Mouse (Mus musculus) mouse trophoblast stem cell (cell line): ENCODE results near the gene Nt5m.

Experiments used
- in situ Hi-C, 2 experiments: fragments of 300-500 bp; cut with MseI, MboI; formaldehyde crosslinking; loops; 2 replicates in 1 of 2; 3 replicates in 1 of 2; pipeline ENCODE4 v1.15.1; 2025

Gene Nt5m

GRCm38 (mm10) chr11:59902045-59902726, 62.9 kb downstream of the Nt5m start:
- in situ Hi-C loops = no loop called here

DNA sequence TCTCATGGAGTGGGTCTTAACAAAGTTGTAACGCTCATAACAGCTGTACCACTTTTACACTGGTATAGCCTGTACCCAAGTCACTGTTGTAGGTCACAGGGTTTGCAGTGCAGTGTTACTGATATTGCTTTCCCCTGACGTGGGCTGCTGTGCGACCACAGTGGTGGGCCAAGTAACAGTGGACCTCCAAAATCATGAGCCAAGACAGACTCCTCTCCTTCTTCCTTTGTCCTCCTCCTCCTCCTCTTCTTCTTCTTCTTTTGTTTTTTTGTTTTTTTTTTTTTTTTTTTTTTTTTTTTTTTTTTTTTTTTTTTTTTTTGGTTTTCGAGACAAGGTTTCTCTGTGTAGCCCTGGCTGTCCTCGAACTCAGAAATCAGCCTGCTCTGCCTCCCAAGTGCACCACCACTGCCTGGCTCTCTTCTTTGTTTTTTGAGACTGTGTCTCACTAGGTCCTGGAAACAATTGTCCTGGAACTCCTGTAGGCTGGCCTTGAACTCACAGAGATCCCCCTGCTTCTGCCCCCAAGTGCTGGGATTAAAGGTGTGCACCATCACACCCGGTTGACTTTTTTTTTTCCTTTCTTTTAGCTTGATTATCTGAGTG, 67.4 kb downstream of the Nt5m start:
- in situ Hi-C loops = no loop called here

DNA sequence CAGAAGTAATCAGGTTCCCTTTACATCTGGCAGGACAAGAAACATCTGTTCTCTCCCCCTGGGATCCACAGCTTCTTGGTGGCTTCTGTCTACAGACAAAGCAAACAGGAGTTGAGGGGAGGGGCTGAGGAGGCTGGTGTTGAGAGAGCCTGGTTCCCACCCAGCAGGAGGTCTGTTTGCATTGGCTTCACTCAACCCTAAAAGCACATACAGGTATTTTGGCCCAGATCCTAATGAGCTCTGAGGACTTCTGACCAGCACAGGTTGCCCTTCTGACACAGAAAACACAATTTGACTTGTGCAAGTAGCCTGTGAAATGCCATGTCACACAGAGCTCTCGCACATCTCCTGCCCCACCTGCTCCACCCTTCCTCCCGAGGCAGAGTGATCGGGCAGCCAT, 69.2 kb downstream of the Nt5m start:
- in situ Hi-C loops = no loop called here

- in situ Hi-C loops = no loop called here
Observed at GRCm38 (mm10) chr11:59910586-59910985, 71.3 kb downstream of the Nt5m start.

DNA sequence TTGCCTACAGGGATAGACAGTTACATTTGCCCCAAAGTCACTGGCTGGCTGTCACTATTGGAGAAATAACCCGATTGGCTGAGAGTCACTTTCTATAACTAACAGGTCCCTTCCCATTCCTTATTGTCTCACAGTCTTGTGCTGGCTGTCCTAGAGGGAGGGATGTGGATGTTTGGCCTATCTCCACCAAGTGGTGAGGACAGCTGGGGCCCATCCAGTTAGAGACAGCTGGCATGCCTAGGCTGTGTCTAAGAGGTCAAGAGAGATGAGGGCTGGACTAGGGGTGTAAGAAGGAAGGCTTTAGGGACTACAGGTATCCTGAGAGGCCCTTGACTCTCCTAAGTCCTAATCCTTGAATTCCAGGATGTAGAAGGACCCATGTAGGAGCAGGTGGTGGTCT, 72.3 kb downstream of the Nt5m start:
- in situ Hi-C loops = no loop called here

GRCm38 (mm10) chr11:59913702-59914101, 74.5 kb downstream of the Nt5m start:
- in situ Hi-C loops = no loop called here

GRCm38 (mm10) chr11:59918014-59918413, 78.8 kb downstream of the Nt5m start:
- in situ Hi-C loops = no loop called here

DNA sequence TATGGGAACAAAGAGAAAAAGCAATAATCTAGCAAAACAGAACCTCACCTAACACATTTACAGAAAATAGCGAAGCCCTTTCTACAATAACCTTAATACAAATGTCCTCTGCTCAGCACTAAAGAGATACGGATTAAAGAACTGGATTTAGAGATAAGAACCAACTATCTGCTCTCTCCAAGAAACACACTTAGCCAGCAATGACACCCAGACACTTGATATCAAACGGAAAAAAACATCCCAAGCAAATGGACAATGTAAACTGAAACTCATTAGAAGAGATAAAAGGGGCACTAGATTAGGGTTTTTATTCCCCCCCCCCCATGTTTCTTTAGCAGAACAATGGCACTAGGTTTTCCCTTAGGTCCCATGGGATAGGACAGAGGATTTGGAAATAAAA, 80.2 kb downstream of the Nt5m start:
- in situ Hi-C loops = no loop called here

GRCm38 (mm10) chr11:59920331-59920730, 81.1 kb downstream of the Nt5m start:
- in situ Hi-C loops = no loop called here

GRCm38 (mm10) chr11:59921265-59921664, 82.0 kb downstream of the Nt5m start:
- in situ Hi-C loops = no loop called here

- in situ Hi-C loops = no loop called here
Observed at GRCm38 (mm10) chr11:59930031-59930430, 90.8 kb downstream of the Nt5m start.
